Mouse (Mus musculus) large intestine, adult 2 months (tissue): ENCODE data around the gene Dcaf5. TPM values are rescaled to one million over a fixed set of nuclear protein-coding genes. Genes with fewer than 3 reads are reported as not detected.

Source experiments
- DNase-seq: peaks from one replicate; pipeline ENCODE4 v3.0.0-alpha.2; 2012; ENCODE audit warnings: low read depth, low spot score
- WGBS: fragments of 180-500 bp; shearing (Covaris S2); methylation state at CpG from one replicate; pipeline ENCODE4 v1.1.7; 2018; 5-methylcytosine and 5-hydroxymethylcytosine counted together
- polyA plus RNA-seq: library from polyadenylated mRNA; depleted of rRNA; stranded (reverse); fragments of >200 nt; gene quantifications from 2 replicates; pipeline ENCODE4 v1.2.3, GENCODE M21; 2012; rRNA removed

The Dcaf5 gene
- polyA plus RNA-seq, 1 experiment: 11.7 TPM

DNA sequence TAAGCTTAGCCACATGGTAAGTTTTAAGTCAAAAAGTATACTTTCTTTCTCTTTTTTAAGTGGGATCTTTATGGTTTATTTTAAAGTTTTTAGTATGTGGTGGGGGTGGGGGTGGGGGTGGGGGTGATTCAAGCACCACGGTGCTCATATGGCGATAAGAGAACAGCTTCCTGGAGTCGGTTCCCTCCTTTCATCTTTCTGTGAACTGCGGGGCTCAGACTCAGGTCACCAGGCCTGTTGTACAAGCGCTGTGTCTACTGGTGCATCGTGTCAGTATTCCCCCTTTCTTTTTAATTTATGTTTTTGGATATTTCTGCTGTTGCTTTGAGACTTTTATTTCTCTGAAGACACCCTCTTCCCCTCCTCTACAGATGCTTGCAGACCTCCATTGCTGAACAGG is 137.7 kb downstream of the Dcaf5 start:
- DNase-seq: no peak

DNA sequence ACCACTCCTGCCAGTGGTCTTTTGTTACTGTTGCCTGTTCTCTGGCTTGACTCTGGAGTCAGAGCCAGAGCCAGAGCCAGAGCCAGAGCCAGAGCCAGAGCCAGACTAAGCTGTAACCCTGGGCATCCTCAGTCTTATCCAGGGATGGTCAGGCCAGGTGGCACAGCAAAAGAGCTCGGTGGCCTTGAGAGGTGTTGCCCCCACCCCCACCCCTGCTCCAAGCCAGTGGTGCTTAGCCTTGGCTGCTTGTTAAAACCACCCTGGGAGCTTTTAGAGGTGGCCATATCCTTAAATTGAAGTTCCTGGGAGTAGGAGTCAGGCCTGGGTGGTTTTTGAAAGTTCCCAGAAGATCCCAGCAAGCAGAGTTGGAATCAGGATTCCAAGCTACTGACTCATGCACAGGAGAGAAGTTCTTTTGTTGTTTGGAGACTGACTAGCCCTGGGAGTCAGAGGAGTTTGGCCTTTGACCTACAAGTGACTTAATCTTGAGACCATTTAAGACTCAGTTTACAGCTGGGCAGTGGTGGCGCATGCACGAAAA is 144.4 kb downstream of the Dcaf5 start:
- no peak for DNase-seq
- WGBS: 57% methylated on average over 3 of the region's 3 CpGs

More for the DNA sequence above, 137.7 kb downstream of the Dcaf5 start:
- WGBS: 36% methylated on average over 6 of the region's 6 CpGs

DNA sequence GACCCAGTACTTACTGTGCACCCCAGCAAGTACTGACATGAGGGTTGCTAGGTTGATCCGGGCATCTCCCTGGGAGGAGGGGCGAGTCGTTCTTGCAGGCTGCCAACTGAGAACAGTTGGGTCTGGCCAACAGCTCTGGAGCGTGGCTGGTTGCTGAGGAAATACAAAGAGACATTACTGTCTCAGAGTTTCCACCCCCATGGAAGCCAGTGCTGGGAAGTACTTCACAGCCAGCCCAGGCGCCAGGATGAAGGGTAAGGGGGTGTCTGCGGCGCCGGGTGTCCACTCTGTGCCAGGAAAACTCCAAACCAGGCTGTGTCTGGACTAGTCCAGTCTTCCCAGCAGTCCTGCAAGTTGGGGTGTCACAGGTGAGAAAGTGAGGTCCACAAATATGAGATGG is 145.4 kb downstream of the Dcaf5 start:
- 90% methylated on average over 8 of the region's 8 CpGs for WGBS
- DNase-seq: no peak

DNA sequence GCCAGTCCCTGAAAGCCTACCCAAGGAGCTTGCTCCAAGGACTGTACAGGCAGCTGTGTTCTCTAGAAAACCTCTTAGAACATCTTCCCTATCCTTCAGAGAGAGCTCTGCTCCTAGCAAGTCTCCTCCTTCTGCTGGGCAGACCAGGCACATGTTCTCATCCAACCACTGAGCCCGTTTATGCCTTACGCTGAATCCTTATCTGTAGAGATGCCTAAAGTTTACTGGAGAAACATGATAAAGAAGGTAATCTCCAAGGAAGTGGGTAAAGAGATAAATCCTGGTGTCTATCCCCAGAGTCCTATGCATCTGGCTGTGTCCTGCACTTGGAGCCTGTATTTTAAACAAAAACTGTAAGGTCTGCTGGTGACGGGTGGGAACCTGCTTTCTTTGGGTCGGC is 145.9 kb downstream of the Dcaf5 start:
- WGBS: 90% methylated on average over 4 of the region's 4 CpGs
- no peak for DNase-seq

DNA sequence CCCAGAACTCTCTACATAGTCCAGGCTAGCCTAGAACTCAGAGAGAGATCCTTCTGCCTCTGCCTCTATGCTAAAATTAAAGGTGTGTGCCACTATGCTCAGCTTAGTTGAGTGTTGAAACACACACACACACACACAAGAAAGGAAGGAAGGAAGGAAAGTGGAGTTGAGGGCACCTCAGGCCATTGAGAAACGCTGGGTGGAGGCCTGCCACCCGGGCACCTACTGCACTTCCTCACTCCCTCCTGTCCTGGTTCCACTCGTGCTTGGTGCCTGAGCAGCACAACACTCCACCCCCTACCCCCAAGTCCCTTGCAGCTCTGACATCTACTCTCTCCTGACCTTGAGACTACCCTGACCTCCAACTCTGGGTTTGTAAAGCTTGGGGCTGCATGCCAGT is 146.7 kb downstream of the Dcaf5 start:
- 59% methylated on average over 3 of the region's 3 CpGs for WGBS
- no peak for DNase-seq

DNA sequence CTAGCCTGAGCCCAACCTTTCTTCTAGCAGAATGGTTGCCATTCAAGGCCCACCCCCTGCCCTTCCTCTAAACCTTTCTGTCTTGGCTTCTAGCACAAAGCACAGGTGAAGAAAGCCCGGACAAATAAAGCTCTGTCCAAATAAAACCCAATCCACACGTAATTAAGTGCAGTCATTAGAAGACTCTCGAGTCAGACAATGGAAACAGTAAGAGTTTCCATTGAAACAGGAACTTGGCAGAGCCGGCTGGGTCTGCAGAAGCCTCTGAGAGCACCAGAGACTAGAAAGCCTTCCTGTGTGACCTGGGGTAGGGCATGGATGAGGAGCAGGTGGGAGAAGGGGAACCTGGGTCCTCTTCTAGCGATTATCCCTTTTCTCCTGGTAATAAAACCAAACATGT is 150.5 kb downstream of the Dcaf5 start:
- no peak for DNase-seq
- 45% methylated on average over 5 of the region's 5 CpGs for WGBS

Other genes starting within 250 kb of the Dcaf5 start
- 97.4 and 98.8 TPM in 2 replicates for gene Actn1, start 176.2 kb downstream of the Dcaf5 start, polyA plus RNA-seq
- gene Exd2, start 26.5 kb upstream of the Dcaf5 start, polyA plus RNA-seq: 7.3 and 9.7 TPM in 2 replicates
- gene Galnt16, start 81.7 kb upstream of the Dcaf5 start, polyA plus RNA-seq: 0.78 and 0.82 TPM in 2 replicates
- 45.1 and 87.2 TPM in 2 replicates for gene Slc39a9, start 207.3 kb upstream of the Dcaf5 start, polyA plus RNA-seq
- gene Erh, start 207.7 kb upstream of the Dcaf5 start, polyA plus RNA-seq: 41.8 and 42.0 TPM in 2 replicates